Mouse (Mus musculus) E14TG2a.4 (cell line): ENCODE data around the gene Ifitm5.

Experiments
- CTCF ChIP-seq: conservative IDR thresholded peaks from 2 replicates; pipeline ENCODE4 v1.5.1; 2014; ENCODE audit warnings: low read length
- NANOG ChIP-seq: IDR thresholded peaks from 2 replicates; pipeline ENCODE4 v1.6.1; 2014; ENCODE audit warnings: borderline replicate concordance, low read length, mixed read lengths

DNA sequence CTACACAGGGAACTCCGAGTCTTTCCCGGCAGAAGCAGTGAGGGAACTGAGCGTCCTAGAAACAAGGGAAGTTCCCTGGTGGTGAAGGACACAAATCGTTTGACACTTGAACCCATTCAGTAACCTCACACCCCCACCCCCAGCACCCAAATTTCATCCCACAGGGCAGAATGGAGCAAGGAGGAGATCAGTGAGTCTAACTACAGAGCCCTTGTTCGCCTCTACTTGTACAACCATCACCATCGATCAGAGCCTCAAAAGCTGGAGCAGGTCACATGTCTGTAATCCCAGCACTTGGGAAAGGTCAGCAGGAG lies 6.4 kb upstream of the Ifitm5 start:
- TF ChIP-seq CTCF, result no peak
- TF ChIP-seq NANOG, result no peak
